Mouse (Mus musculus) thymus, postnatal 10 days (tissue): ENCODE data around the gene Rom1.

Source experiments
- DNase-seq, 2 experiments: peaks; one replicate each; pipeline ENCODE4 v3.0.0; 2021; ENCODE audit warnings: low spot score in 2 of 2

The Rom1 gene

DNA sequence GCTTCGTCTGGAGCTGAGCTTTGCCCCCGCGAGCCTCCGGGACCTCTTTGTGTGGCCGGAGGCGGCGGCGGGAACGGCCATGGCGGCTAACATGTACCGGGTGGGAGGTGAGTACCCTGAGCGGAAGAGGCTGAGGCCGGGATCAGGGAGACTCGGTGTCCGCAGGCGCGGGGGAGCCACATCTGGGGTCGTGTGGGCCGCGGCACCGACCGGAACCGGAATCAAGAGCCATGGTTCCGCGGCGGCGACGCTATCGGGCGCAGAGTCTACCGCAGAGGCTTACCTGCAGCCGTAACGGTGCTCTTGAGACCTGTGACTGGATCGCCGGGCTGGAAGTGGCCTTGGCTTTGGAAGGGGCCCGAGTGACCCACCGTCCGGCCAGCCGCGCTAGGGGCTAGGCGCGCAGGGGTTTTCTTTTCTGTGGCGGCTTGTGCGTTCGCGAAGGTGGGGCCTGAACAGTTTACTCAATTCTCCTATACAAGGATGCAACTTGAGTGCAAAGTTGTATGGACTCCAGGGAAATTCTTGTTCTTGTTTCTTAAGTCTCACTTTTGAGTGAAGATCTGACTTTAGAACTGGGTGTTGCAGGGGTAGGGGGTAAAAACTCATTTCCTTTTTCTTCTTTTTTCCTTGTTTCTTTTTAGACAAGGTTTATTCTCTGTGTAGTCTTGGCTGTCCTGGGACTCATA is 13.3 kb upstream of the Rom1 start:
- peak in 1 of 2 experiments; percentile 33 for DNase-seq

DNA sequence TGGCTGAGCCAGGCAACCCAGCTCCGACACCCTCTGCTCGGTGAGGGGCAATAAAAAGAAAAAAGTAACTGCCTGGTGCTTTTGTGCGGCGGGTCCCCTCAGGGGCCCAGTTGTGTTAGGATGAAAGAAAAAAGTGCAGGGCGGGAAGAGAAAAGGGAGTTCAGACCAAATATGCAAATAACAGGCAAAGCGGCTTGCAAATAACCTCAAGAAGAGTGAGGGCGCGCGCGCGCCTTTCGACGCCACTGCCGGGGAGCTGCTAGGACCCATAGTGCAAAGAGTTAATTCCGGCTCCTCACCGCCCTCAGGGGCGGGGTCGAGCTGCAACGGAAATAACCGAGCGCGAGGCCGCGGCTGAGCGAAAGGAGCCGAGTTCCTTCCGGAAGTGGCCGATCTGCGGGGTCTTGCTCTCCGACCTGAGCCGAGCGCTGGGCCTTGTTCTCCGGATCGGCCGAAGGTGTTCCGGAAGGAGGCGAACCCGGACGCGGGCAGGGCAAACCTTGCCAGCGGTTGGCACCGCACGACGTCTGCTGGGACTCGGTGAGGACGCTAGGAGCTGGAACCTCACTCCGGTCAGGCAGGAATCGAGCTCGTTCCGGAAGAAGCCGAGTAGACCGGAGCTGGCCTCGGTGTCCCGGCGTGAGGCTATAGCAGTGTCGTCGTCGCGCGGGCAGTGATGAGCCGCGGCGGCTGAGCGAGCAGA is 12.5 kb upstream of the Rom1 start, which contains the start of gene Mta2:
TSS of gene Mta2 (plus strand) at position 361 of the 703 bp plus-strand sequence.
- peak; percentile 96 to 98 for DNase-seq

GRCm38 (mm10) chr19:8941136-8941514 is 12.0 kb upstream of the Rom1 start:
- DNase-seq = peak in 1 of 2 experiments; percentile 36

DNA sequence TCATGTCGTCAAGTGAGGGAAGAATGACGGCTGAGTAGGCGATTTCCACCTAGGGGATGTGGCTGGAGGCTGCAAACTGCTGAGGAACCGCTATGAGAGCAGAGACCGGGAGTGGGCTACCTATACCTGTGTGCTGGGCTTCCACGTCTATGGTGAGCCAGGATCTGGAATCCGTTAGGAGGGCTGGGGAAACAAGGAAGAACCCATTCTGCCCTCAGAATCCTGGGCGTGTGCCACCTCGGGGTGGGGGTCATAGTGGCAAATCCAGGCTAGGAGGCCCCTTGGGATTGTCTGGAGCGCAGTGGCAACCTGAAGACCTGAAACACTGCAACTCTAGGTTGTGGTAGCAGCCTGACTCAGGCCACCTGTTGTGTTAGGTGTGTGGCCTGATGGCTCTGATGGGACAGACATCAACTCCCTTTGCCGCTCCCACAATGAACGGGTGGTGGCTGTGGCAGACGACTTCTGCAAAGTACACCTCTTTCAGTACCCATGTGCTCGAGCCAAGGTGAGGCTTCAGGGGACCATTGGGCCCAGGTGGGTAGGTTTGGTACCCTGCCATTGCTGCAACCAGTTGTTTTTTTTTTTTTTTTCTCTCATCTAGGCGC is 11.5 kb upstream of the Rom1 start:
- DNase-seq = no peak

- DNase-seq = no peak
Observed at GRCm38 (mm10) chr19:8936736-8937135, 7.6 kb upstream of the Rom1 start.

- no peak for DNase-seq
Observed at GRCm38 (mm10) chr19:8930771-8931170, 1.6 kb upstream of the Rom1 start.

- no peak for DNase-seq
Observed at GRCm38 (mm10) chr19:8930117-8930516, 961 bp upstream of the Rom1 start.

DNA sequence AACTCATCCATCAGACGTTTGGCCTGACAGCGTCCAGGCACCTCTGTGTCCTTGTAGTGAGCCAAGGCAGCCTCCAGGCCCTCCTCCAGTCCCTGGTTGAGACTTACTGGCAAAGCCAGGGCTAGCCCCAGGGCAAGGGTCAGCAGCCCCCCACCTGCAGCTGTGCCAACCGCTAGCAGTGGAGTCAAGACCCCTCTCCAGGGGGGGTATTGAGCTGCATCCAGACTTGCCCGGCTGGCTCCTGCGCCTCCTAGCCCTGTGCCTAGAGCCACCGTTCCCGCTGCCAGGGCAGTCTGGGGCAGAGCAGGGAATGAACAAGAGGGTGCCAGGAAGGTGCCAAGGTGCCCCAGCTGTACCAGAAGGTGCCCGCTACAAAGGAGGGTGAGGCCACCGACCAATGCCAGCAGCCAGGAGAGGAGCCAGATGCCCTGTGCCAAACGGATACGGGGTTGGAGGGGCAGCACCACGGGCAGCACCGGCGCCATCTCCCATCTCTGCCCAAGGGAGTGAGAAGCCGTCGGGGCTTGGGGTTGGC is 400 bp downstream of the Rom1 start:
- DNase-seq = peak in 1 of 2 experiments; percentile 23

GRCm38 (mm10) chr19:8927891-8928525 is 1.1 kb downstream of the Rom1 start:
- DNase-seq = no peak

- DNase-seq = no peak
Observed at GRCm38 (mm10) chr19:8926766-8927165, 2.4 kb downstream of the Rom1 start.

- no peak for DNase-seq
Observed at GRCm38 (mm10) chr19:8921741-8922140, 7.4 kb downstream of the Rom1 start.

DNA sequence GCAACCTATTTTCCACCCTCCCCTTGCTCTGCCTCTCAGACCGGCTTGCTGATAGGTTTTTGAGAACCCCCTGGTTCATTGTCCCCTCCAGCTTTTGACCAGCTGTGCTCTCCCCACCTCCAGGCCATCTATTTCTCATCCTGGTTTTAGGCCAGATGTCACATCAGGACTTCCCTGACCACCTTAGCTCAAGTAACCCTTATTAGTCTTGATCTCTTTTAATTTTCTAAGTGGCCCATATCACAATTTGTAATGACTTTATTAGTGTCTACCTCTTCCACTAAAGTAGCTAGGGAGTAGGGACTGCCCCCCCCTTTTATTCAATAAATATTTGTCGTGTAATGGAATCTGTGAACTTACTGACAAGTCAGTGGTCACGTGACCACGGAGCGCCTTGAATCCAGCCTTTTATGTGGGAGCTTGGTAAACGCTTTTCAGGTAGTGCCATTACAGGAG is 8.3 kb downstream of the Rom1 start:
- DNase-seq = no peak

- DNase-seq = peak; percentile 65 to 73
Observed at GRCm38 (mm10) chr19:8920073-8920736, 9.0 kb downstream of the Rom1 start, which contains the start of gene B3gat3. Gene B3gat3 (plus strand): TSS chr19:8920374.

- no peak for DNase-seq
Observed at GRCm38 (mm10) chr19:8919684-8920072, 9.5 kb downstream of the Rom1 start.

GRCm38 (mm10) chr19:8919000-8919399 is 10.2 kb downstream of the Rom1 start:
- DNase-seq = no peak

DNA sequence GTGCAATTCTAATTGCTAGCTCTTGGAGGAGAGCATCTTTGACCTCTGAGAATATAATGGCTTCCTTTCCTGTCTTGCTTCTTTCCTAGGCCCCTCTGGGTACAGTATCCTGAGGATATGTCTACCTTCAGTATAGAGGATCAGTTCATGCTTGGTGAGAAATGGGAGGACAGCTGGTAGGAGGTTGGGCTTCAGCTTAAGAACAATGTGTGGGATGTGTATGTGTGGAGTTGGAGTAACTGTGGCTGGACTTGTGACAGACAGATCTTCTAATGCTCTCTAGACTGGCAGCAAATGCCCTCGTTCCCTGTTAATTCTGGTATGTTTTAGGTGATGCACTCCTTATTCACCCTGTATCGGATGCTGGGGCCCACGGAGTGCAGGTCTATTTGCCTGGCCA is 14.9 kb downstream of the Rom1 start:
- DNase-seq = no peak

DNA sequence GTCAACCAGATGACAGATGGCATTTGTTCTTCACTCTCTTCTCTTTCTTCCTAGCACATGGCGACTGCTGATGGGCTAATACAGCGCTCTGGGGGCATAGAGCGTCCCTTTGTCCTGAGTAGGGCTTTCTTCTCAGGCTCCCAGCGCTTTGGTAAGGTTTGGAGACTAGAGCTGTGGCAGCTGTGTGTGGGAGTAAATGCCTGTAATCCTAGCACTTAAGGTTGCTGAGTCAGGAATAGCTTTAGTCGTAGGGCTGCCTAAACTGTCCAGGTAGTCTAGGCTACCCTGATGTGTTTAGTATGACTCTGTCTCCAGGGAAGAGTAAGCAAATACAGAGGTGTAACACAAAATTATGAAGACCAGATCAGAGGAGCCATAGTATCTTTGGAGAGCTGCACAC is 17.3 kb downstream of the Rom1 start:
- no peak for DNase-seq

DNA sequence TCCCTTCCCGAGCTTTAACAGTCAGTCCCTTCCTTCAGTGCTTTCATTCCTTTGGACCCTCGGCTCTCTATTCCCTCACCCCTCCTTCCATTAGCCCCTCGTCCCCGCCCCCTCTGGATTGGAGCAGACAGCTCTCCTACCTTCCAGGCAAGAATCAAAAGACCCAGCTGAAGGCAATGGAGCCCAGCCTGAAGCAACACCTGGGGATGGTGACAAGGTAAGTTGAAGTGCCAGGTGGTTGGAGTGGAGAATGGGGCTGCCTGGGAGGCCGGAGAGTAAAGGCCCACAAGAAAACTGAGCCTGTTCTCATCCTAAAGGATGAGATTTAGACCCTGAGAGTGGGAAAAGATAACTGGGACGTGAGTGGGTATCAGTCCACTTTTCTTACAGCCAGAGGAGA is 20.6 kb downstream of the Rom1 start:
- DNase-seq = no peak

GRCm38 (mm10) chr19:8903412-8903811 is 25.7 kb downstream of the Rom1 start:
- DNase-seq = no peak

- no peak for DNase-seq
Observed at GRCm38 (mm10) chr19:8899079-8899478, 30.1 kb downstream of the Rom1 start.

DNA sequence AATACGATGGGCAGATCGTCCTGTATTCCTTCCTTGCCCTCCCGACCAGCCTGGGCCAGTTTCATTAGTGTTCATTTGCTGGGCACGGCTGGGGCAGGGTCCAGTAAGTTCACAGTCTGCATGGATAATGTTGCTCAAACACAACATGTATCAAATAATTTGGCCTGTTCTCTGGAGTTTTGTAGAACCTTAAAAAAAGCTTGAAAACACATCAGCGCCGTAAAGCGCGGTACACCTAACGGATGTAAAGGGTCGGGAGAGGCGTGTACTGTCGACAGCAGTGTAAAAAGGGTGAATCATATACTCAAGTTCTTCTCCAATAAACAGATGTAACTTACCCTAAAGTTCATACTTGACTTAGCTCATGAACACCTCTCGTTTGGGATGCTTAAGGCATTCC is 30.6 kb downstream of the Rom1 start:
- no peak for DNase-seq
